Mouse (Mus musculus): ENCODE data around the gene Vmn1r119. TPM values are rescaled to one million over a fixed set of nuclear protein-coding genes. Genes with fewer than 3 reads are reported as not detected.
"Not testable (repeated sequence)": the region's sequence is repeated elsewhere in the genome, so short reads cannot be mapped to it uniquely, and the experiment has no call there.

Vmn1r119 gene
- not detected in 2 replicates for total RNA-seq (2015; ENCODE audit: low replicate concordance)
- not detected in 2 replicates for total RNA-seq (2017; ENCODE audit: low replicate concordance)

DNA sequence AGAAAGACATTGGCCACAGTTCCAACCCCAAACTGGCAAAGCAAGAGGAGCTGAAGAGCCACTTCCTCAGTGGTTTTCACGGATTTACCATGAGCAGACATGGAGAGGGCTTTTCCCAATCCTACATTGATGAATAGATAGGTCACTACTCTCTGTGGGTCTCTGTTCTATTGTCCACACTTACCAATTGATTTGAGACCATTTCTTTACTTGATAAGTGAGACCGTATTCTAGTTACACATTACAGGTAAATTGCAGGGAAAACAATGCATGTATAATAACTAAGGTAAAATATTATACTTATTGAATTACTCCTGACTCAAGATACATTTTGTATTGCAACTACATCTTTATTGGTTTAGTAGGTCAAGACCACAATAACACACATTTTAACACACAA, at the start of gene Vmn1r119:
Gene Vmn1r119 (minus strand): TSS at position 101 of the 400 bp plus-strand sequence.
- not testable (repeated sequence) for ATAC-seq (replicated peaks; ENCODE audit: low FRiP score, poor library complexity, severe bottlenecking)

GRCm38 (mm10) chr7:21053684-21054083, 41.4 kb upstream of the Vmn1r119 start, which contains the start of gene Vmn1r120:
TSS of gene Vmn1r120 (minus strand) at chr7:21053784.
- ATAC-seq (replicated peaks; ENCODE audit: low FRiP score, poor library complexity, severe bottlenecking), result not testable (repeated sequence)

Other genes with a start within 250 kb of the Vmn1r119 start
- gene Vmn1r112, start 241.3 kb downstream of the Vmn1r119 start, total RNA-seq (2015; ENCODE audit: low replicate concordance), result not detected in 2 replicates
- not detected in 2 replicates for gene Vmn1r112, start 241.3 kb downstream of the Vmn1r119 start, total RNA-seq (2017; ENCODE audit: low replicate concordance)
- gene Vmn1r113, start 225.2 kb downstream of the Vmn1r119 start, total RNA-seq (2015; ENCODE audit: low replicate concordance), result not detected in 2 replicates
- not detected in 2 replicates for gene Vmn1r113, start 225.2 kb downstream of the Vmn1r119 start, total RNA-seq (2017; ENCODE audit: low replicate concordance)
- not detected in 2 replicates for gene Vmn1r114, start 200.3 kb downstream of the Vmn1r119 start, total RNA-seq (2015; ENCODE audit: low replicate concordance)
- not detected in 2 replicates for gene Vmn1r114, start 200.3 kb downstream of the Vmn1r119 start, total RNA-seq (2017; ENCODE audit: low replicate concordance)
- not detected in 2 replicates for gene Vmn1r115, start 167.5 kb downstream of the Vmn1r119 start, total RNA-seq (2015; ENCODE audit: low replicate concordance)
- not detected in 2 replicates for gene Vmn1r115, start 167.5 kb downstream of the Vmn1r119 start, total RNA-seq (2017; ENCODE audit: low replicate concordance)
- not detected in 2 replicates for gene Vmn1r116, start 140.2 kb downstream of the Vmn1r119 start, total RNA-seq (2015; ENCODE audit: low replicate concordance)
- not detected in 2 replicates for gene Vmn1r116, start 140.2 kb downstream of the Vmn1r119 start, total RNA-seq (2017; ENCODE audit: low replicate concordance)
- gene Vmn1r117, start 128.3 kb downstream of the Vmn1r119 start, total RNA-seq (2015; ENCODE audit: low replicate concordance), result not detected in 2 replicates
- not detected in 2 replicates for gene Vmn1r117, start 128.3 kb downstream of the Vmn1r119 start, total RNA-seq (2017; ENCODE audit: low replicate concordance)
- gene Vmn1r118, start 100.1 kb downstream of the Vmn1r119 start, total RNA-seq (2015; ENCODE audit: low replicate concordance), result not detected in 2 replicates
- not detected in 2 replicates for gene Vmn1r118, start 100.1 kb downstream of the Vmn1r119 start, total RNA-seq (2017; ENCODE audit: low replicate concordance)
- not detected in 2 replicates for gene Vmn1r120, start 41.3 kb upstream of the Vmn1r119 start, total RNA-seq (2015; ENCODE audit: low replicate concordance)
- not detected in 2 replicates for gene Vmn1r120, start 41.3 kb upstream of the Vmn1r119 start, total RNA-seq (2017; ENCODE audit: low replicate concordance)
- not detected in 2 replicates for gene Vmn1r121, start 86.1 kb upstream of the Vmn1r119 start, total RNA-seq (2015; ENCODE audit: low replicate concordance)
- gene Vmn1r121, start 86.1 kb upstream of the Vmn1r119 start, total RNA-seq (2017; ENCODE audit: low replicate concordance), result not detected in 2 replicates
- not detected in 2 replicates for gene Vmn1r122, start 121.7 kb upstream of the Vmn1r119 start, total RNA-seq (2015; ENCODE audit: low replicate concordance)
- gene Vmn1r122, start 121.7 kb upstream of the Vmn1r119 start, total RNA-seq (2017; ENCODE audit: low replicate concordance), result not detected in 2 replicates
- not detected in 2 replicates for gene Vmn1r123, start 149.7 kb upstream of the Vmn1r119 start, total RNA-seq (2015; ENCODE audit: low replicate concordance)
- not detected in 2 replicates for gene Vmn1r123, start 149.7 kb upstream of the Vmn1r119 start, total RNA-seq (2017; ENCODE audit: low replicate concordance)
- gene Gm5157, start 178.0 kb upstream of the Vmn1r119 start, total RNA-seq (2015; ENCODE audit: low replicate concordance), result not detected in 2 replicates
- not detected in 2 replicates for gene Gm5157, start 178.0 kb upstream of the Vmn1r119 start, total RNA-seq (2017; ENCODE audit: low replicate concordance)
- not detected in 2 replicates for gene Vmn1r124, start 248.2 kb upstream of the Vmn1r119 start, total RNA-seq (2015; ENCODE audit: low replicate concordance)
- gene Vmn1r124, start 248.2 kb upstream of the Vmn1r119 start, total RNA-seq (2017; ENCODE audit: low replicate concordance), result not detected in 2 replicates